Mouse (Mus musculus) hindbrain, postnatal 0 days (tissue): ENCODE measurements around the gene Acly. TPM values are rescaled to one million over a fixed set of nuclear protein-coding genes. Genes with fewer than 3 reads are reported as not detected.

Experiments
- ATAC-seq: fragments of 200-750 bp; cut with Nextera tagmentation; 2 replicates; pipeline ENCODE4 v1.8.0; 2017; ENCODE audit warnings: mild to moderate bottlenecking, moderate TSS enrichment, moderate library complexity
- DNase-seq: peaks from one replicate; pipeline ENCODE4 v3.0.0-alpha.2; 2015; ENCODE audit warnings: low spot score
- H3K27ac ChIP-seq: fragments of 300-500 bp; sonication (generic); 2 replicates; pipeline ENCODE4 v1.5.1; 2014; ENCODE audit warnings: mild to moderate bottlenecking
- H3K27me3 ChIP-seq: fragments of 300-500 bp; sonication (generic); 2 replicates; pipeline ENCODE4 v1.6.1; 2014; ENCODE audit warnings: low read length, mixed read lengths; ENCODE audit not compliant: insufficient read depth
- H3K36me3 ChIP-seq: fragments of 300-500 bp; sonication (generic); 2 replicates; pipeline ENCODE4 v1.6.1; 2014; ENCODE audit warnings: low read length, mixed read lengths; ENCODE audit not compliant: insufficient read depth
- H3K4me1 ChIP-seq: fragments of 300-500 bp; sonication (generic); 2 replicates; pipeline ENCODE4 v1.6.1; 2014; ENCODE audit warnings: antibody characterized with exemption, low read length, mixed read lengths; ENCODE audit not compliant: insufficient read depth
- H3K4me2 ChIP-seq: fragments of 300-500 bp; sonication (generic); 2 replicates; pipeline ENCODE4 v1.6.1; 2014; ENCODE audit warnings: low read depth, mild to moderate bottlenecking, low read length, moderate library complexity, mixed read lengths
- H3K4me3 ChIP-seq: fragments of 300-500 bp; sonication (generic); 2 replicates; pipeline ENCODE4 v1.5.1; 2014; ENCODE audit warnings: low read length
- H3K9ac ChIP-seq: fragments of 300-500 bp; sonication (generic); replicated peaks from 2 replicates; pipeline ENCODE4 v1.6.1; 2014; ENCODE audit warnings: mild to moderate bottlenecking, low read length, moderate library complexity, mixed read lengths
- H3K9me3 ChIP-seq: fragments of 300-500 bp; sonication (generic); 2 replicates; pipeline ENCODE4 v1.6.1; 2016; ENCODE audit warnings: low read length, mixed read lengths
- CTCF ChIP-seq: IDR thresholded peaks from 2 replicates; pipeline ENCODE4 v1.5.1; 2016; ENCODE audit warnings: antibody characterized with exemption, control low read depth, low read depth
- WGBS: fragments of 180-500 bp; shearing (Covaris S2); extraction: QIAGEN DNeasy Blood & Tissue Kit; methylation state at CpG from one replicate; pipeline ENCODE4 v1.1.7; 2014; 5-methylcytosine and 5-hydroxymethylcytosine counted together
- polyA plus RNA-seq: library from polyadenylated mRNA; unstranded; fragments of >200 nt; fragmentation: Nextera tagmentation; extraction: Ambion mirVana; gene quantifications from 2 replicates; pipeline ENCODE4 v1.2.1, GENCODE M21; 2015
- total RNA-seq: library from RNA; depleted of rRNA; stranded (reverse); fragments of >200 nt; gene quantifications from 2 replicates; pipeline ENCODE4 v1.2.3, GENCODE M21; 2014

The Acly gene
- total and polyA plus RNA-seq, 2 experiments from 2014 or later = 135 to 235 TPM

DNA sequence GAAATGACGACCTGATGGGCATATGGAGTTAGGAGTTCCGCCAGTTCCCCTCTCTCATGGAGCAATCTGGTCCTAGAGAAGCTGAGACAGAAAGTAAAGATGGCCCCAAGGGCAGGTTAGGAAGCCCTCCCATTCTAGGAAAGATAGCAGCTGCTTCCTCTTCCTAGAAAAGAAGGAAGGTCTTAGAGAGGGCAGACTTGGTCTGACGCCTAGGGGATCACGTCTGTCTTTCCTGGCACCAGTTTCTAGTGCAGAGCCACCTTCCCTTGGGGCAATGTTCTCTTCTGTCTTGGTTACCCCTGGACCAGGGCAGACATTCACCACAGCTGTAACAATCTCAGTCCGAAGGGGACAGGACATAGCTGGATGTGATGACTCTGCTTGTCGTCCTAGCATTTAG lies 20.3 kb upstream of the Acly start:
- Histone ChIP-seq H3K27ac (no peak overlapping the region), H3K27me3 (no peaks in the 10 kb centered on the region), H3K36me3 (no peaks in the 10 kb centered on the region), H3K9ac (no peak overlapping the region), H3K4me1 (peaks cover 4% of the 10 kb centered on the region; the same call in 1 of the 2 replicates), H3K9me3 (no peaks in the 10 kb centered on the region), H3K4me2 (no peak overlapping the region), H3K4me3 (no peak overlapping the region)
- DNase-seq (no peak), ATAC-seq (no peak)
- no peak for TF ChIP-seq CTCF
- WGBS = 81% methylated on average over 6 of the region's 6 CpGs

DNA sequence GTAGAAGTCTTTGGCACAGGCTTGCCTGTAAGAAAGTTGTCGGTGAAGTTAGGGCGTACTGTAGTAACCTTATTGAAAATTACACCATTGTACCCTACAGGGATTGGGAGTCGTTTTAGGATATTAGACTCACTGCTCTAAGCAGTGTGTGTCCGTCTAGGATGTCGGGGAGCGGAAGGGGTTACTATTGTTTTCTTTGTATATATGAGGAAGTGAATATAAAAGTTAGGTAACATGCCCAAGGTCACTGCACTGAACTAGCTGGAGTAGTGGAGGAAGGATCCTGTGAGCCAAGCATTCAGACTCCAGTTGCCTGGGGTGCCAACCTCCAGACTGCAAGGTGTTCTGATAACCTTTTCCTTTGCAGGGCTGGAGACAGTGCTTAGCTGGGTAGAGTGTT lies 19.2 kb upstream of the Acly start:
- ATAC-seq (no peak), DNase-seq (no peak)
- Histone ChIP-seq H3K27me3 (no peaks in the 10 kb centered on the region), H3K36me3 (no peaks in the 10 kb centered on the region), H3K9me3 (no peaks in the 10 kb centered on the region), H3K4me1 (peaks cover 4% of the 10 kb centered on the region; the same call in 1 of the 2 replicates), H3K4me2 (no peak overlapping the region), H3K4me3 (no peak overlapping the region), H3K9ac (no peak overlapping the region), H3K27ac (no peak overlapping the region)
- WGBS = 87% methylated on average over 6 of the region's 6 CpGs
- no peak for TF ChIP-seq CTCF

DNA sequence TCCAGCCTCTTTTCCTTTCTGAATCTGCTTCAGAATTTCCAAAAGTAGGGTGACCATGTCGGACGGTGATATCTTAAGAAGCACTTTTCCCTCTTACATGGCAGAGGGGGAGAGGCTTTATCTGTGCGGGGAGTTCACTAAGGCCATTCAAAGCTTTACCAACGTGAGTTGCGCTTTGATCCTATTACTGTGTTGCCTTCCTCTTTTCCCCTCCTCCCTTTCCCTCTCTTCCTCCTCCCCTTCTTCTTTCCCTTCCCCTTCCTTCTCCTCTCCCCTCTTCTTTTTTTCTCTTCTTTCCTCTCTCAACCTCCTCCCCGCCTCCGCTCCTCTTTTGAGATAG lies 17.9 kb upstream of the Acly start:
- no peak for TF ChIP-seq CTCF
- Histone ChIP-seq H3K9me3 (no peaks in the 10 kb centered on the region), H3K9ac (peak overlapping the region; percentile 44; the same call in 1 of the 2 replicates), H3K27me3 (no peaks in the 10 kb centered on the region), H3K4me3 (peak overlapping the region; percentile 35), H3K4me2 (peak overlapping the region; percentile 75), H3K36me3 (no peaks in the 10 kb centered on the region), H3K27ac (peak overlapping the region; percentile 2; the same call in 1 of the 2 replicates), H3K4me1 (peaks cover 4% of the 10 kb centered on the region; the same call in 1 of the 2 replicates)
- WGBS = 28% methylated on average over 7 of the region's 7 CpGs
- DNase-seq (no peak), ATAC-seq (no peak)

DNA sequence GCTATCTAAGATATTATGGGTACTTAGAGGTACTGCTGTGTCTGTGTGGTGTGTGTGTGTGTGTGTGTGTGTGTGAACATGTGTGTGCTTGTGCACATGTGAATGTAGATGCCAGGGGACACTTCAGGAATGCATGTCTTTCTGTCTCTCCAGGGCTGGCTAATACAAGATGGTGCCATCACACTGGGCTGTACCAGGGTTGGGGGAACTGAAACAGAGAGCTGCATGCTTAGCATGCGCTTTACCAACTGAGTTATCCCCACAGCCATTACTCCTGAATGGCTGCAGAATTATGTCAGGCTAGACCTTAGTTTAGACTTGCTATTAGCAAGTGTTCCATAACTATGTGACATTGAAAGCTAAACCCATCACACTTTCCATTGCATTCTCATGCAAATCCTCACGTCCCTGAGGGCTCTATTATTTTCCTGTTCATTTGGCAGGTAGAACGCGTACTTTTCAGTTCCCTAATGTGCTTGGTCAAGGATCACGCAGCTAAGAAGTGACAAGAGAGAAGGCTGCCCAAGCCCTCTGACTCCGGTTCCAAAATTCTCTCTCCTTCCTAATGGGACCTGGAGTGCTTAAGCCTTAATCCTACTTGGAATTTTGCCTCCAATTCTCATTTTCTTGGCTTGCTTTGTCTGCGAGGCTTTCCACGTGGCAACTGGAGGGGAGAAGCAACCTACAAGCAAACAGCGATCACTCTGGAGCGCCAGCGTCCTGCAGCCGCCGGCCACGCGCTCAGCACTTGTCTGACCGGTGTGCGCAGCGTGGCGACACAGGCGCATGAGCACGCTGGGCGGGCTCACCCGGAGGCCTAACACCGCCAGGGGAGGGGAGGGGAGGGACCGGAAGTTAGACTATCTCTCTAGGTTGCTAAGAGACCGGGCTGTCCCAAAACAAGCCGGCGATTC lies 17.3 kb upstream of the Acly start, which contains the start of gene Ttc25:
TSS of gene Ttc25 (plus strand) at position 776 of the 914 bp plus-strand sequence.
- Histone ChIP-seq H3K27ac (peak within 1 kb of the TSS; percentile 2; the same call in 1 of the 2 replicates), H3K36me3 (no peaks in the 10 kb centered on the region), H3K27me3 (no peaks in the 10 kb centered on the region), H3K4me2 (peak within 1 kb of the TSS; percentile 75), H3K4me3 (peak within 1 kb of the TSS; percentile 35), H3K9me3 (no peaks in the 10 kb centered on the region), H3K9ac (peak within 1 kb of the TSS; percentile 44), H3K4me1 (peaks cover 4% of the 10 kb centered on the region; the same call in 1 of the 2 replicates)
- TF ChIP-seq CTCF = peak; percentile 28
- DNase-seq = peak; percentile 92
- WGBS = 3% methylated on average over 28 of the region's 28 CpGs
- peak; percentile 96 for ATAC-seq

- DNase-seq (no peak), ATAC-seq (no peak)
- no peak for TF ChIP-seq CTCF
- Histone ChIP-seq H3K4me3 (no peak overlapping the region), H3K9ac (no peak overlapping the region), H3K9me3 (no peaks in the 10 kb centered on the region), H3K36me3 (no peaks in the 10 kb centered on the region), H3K27ac (no peak overlapping the region), H3K4me1 (peaks cover 4% of the 10 kb centered on the region; the same call in 1 of the 2 replicates), H3K4me2 (no peak overlapping the region), H3K27me3 (no peaks in the 10 kb centered on the region)
- 79% methylated on average over 2 of the region's 2 CpGs for WGBS
Observed at GRCm38 (mm10) chr11:100541577-100541976, 13.8 kb upstream of the Acly start.

GRCm38 (mm10) chr11:100540966-100541365 lies 13.2 kb upstream of the Acly start:
- peaks cover 2% of the 10 kb centered on the region; the same call in 1 of the 2 replicates for H3K4me1 ChIP-seq
- H3K36me3 ChIP-seq = no peaks in the 10 kb centered on the region
- H3K9me3 ChIP-seq = no peaks in the 10 kb centered on the region
- no peaks in the 10 kb centered on the region for H3K27me3 ChIP-seq
- no peak overlapping the region for H3K4me3 ChIP-seq
- WGBS = 53% methylated on average over 6 of the region's 6 CpGs
- DNase-seq (no peak), ATAC-seq (no peak)
- no peak for TF ChIP-seq CTCF
- H3K4me2 ChIP-seq = no peak overlapping the region
- H3K9ac ChIP-seq = no peak overlapping the region
- no peak overlapping the region for H3K27ac ChIP-seq

GRCm38 (mm10) chr11:100536466-100536865 lies 8.7 kb upstream of the Acly start:
- no peak overlapping the region for H3K9ac ChIP-seq
- H3K27ac ChIP-seq = no peak overlapping the region
- no peak overlapping the region for H3K4me2 ChIP-seq
- DNase-seq = no peak
- no peaks in the 10 kb centered on the region for H3K27me3 ChIP-seq
- H3K4me1 ChIP-seq = no peaks in the 10 kb centered on the region
- TF ChIP-seq CTCF = no peak
- H3K9me3 ChIP-seq = no peaks in the 10 kb centered on the region
- H3K36me3 ChIP-seq = no peaks in the 10 kb centered on the region
- ATAC-seq = no peak
- no peak overlapping the region for H3K4me3 ChIP-seq
